In the genomic region with DNA sequence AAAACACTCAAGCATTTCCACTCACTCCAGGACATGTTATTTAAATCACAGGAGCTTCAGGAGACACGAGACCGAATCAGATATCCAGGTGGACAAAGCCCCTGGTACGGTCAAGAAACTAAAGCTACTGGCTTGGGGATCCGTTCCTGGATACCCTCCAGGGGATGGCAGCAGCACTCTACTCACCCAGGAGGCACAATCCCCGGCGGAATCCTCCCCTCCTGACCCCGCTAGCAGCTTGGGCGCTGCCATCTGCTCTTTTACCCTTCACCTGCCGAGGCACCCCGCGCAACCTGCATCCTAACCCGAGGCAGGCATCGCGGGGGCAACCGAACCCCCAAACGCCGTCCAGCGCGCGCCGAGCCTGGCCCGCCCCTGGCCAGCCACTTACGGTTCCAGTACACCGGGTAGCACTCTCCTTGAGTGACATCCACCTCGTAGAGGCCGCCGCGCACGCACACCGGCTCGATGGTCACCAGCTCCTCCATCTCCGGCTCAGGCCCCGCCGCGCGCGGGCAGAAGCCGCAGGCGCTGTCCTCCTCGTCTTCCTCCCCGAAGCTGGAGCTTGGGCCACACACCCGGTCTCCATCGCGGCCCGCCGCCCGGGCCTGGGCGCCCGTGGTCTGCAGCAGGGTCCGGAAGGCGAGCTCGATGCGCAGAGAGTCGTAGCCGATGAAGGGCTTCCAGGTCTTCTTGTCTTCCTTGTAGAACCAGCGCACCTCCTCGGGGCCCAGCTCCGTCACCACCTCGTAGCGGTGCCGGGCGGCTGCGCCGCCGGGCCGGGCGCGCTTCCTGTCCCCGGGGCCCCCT, we compare ENCODE assay signal across 8 mouse cellular contexts. TPM values are rescaled to one million over a fixed set of nuclear protein-coding genes. Genes with fewer than 3 reads are reported as not detected.
DNase-seq lines count a peak whose midpoint lies in the region; ATAC-seq and TF ChIP-seq lines count a peak whose summit lies in the region.

No protein-coding gene starts in this region.

- peak overlapping the region; percentile 77 for H3K4me2 ChIP-seq in forebrain, postnatal 0 days (ENCODE audit: low read depth)
- H3K4me2 ChIP-seq in lung, postnatal 0 days (replicated peaks; ENCODE audit: low read depth, low read length) = peak overlapping the region; percentile 98

- peak overlapping the region; percentile 87 to 88 for H3K4me3 ChIP-seq in ES-E14 (ENCODE audit: insufficient read depth in 1 of 2, low read depth in 1 of 2, low read length in 2 of 2, poor library complexity in 1 of 2, severe bottlenecking in 1 of 2)
- peak overlapping the region; percentile 76 for H3K4me3 ChIP-seq in cerebellum, adult 2 months (replicated peaks; ENCODE audit: insufficient read depth, low read depth, low read length)
- peak overlapping the region; percentile 91 for H3K4me3 ChIP-seq in forebrain, postnatal 0 days (ENCODE audit: low read depth, low read length)
- peak overlapping the region; percentile 83 for H3K4me3 ChIP-seq in lung, postnatal 0 days (ENCODE audit: low read depth, low read length)

- H3K4me1 ChIP-seq in ES-E14 (ENCODE audit: control insufficient read depth in 2 of 2, insufficient read depth in 2 of 2, low read length in 2 of 2, poor library complexity in 1 of 2) = peaks cover 2 to 4% of the 10 kb centered on the region in 2 experiments; a peak in 2 of 4 replicates
- peaks cover 11% of the 10 kb centered on the region for H3K4me1 ChIP-seq in cerebellum, adult 2 months (ENCODE audit: control insufficient read depth, insufficient read depth, low read length)
- peaks cover 11% of the 10 kb centered on the region; the same call in 1 of the 2 replicates for H3K4me1 ChIP-seq in forebrain, postnatal 0 days (ENCODE audit: insufficient read depth)
- peaks cover 16% of the 10 kb centered on the region; the same call in 1 of the 2 replicates for H3K4me1 ChIP-seq in lung, postnatal 0 days (ENCODE audit: insufficient read depth, low read depth, low read length)

- WGBS in cerebellum, adult 2 months = under 1% methylated on average over 68 of the region's 69 CpGs
- under 1% methylated on average over 64 of the region's 69 CpGs for WGBS in forebrain, postnatal 0 days
- under 1% methylated on average over 49 of the region's 69 CpGs for WGBS in lung, postnatal 0 days

- no peak for TF ChIP-seq EP300 in lung, postnatal 0 days (IDR thresholded peaks at IDR 0.05)

- no peaks in the 10 kb centered on the region for H3K27me3 ChIP-seq in cerebellum, adult 2 months (ENCODE audit: control insufficient read depth, insufficient read depth, low read length)
- no peaks in the 10 kb centered on the region for H3K27me3 ChIP-seq in forebrain, postnatal 0 days (ENCODE audit: insufficient read depth, low read length)
- H3K27me3 ChIP-seq in lung, postnatal 0 days (replicated peaks; ENCODE audit: insufficient read depth, low read length) = no peaks in the 10 kb centered on the region

- in situ Hi-C loops in ES-E14 (cut with MboI; ENCODE audit: low sequenced_read_pairs in 2 of 2, unreplicated experiment in 2 of 2) = no loop called here

- H3K36me3 ChIP-seq in ES-E14 (ENCODE audit: control insufficient read depth, insufficient read depth, low read length, poor library complexity, severe bottlenecking) = no peaks in the 10 kb centered on the region
- no peaks in the 10 kb centered on the region for H3K36me3 ChIP-seq in forebrain, postnatal 0 days (ENCODE audit: insufficient read depth)
- no peaks in the 10 kb centered on the region for H3K36me3 ChIP-seq in lung, postnatal 0 days (ENCODE audit: insufficient read depth, low read length)

- H3K9me3 ChIP-seq in ES-E14 (ENCODE audit: control insufficient read depth, insufficient read depth, low read depth, low read length) = no peaks in the 10 kb centered on the region
- H3K9me3 ChIP-seq in forebrain, postnatal 0 days (ENCODE audit: low read length) = no peaks in the 10 kb centered on the region
- no peaks in the 10 kb centered on the region for H3K9me3 ChIP-seq in lung, postnatal 0 days (ENCODE audit: low read length)

- peak; percentile 15 for DNase-seq in ES-E14 (ENCODE audit: low read depth, low spot score)
- peak; percentile 66 to 76 for DNase-seq in cerebellum, adult 2 months
- peak; percentile 70 for DNase-seq in forebrain, postnatal 0 days
- peak; percentile 53 for DNase-seq in heart, postnatal 4 days
- peak; percentile 37 to 42 for DNase-seq in layer of hippocampus, adult 8-10 months (ENCODE audit: low spot score in 2 of 2)
- DNase-seq in lung, postnatal 0 days (ENCODE audit: low spot score) = peak; percentile 47
- peak; percentile 56 for DNase-seq in ovary, postnatal 36 days (ENCODE audit: low spot score)
- DNase-seq in thymus, postnatal 25 days = peak; percentile 66

- TF ChIP-seq POLR2A in cerebellum, adult 2 months (IDR thresholded peaks at IDR 0.05; ENCODE audit: borderline replicate concordance, insufficient read depth, low read length) = no peak

- no peak overlapping the region for H3K27ac ChIP-seq in ES-E14 (ENCODE audit: insufficient read depth, low read depth, low read length, poor library complexity, severe bottlenecking)
- H3K27ac ChIP-seq in cerebellum, adult 2 months (ENCODE audit: insufficient read depth, low read length) = peak overlapping the region; percentile 92
- peak overlapping the region; percentile 93 for H3K27ac ChIP-seq in forebrain, postnatal 0 days (ENCODE audit: low read depth, low read length)
- H3K27ac ChIP-seq in lung, postnatal 0 days (ENCODE audit: low read length) = peak overlapping the region; percentile 84

- peak; percentile 62 for ATAC-seq in forebrain, postnatal 0 days
- peak; percentile 24 for ATAC-seq in lung, postnatal 0 days

- H3K9ac ChIP-seq in ES-E14 (ENCODE audit: insufficient read depth, low read depth, low read length, poor library complexity, severe bottlenecking) = peak overlapping the region; percentile 88
- peak overlapping the region; percentile 82 for H3K9ac ChIP-seq in forebrain, postnatal 0 days
- H3K9ac ChIP-seq in lung, postnatal 0 days (replicated peaks; ENCODE audit: low read depth) = peak overlapping the region; percentile 50

- TF ChIP-seq CTCF in cerebellum, adult 2 months (IDR thresholded peaks at IDR 0.05; ENCODE audit: borderline replicate concordance, insufficient read depth, low read depth, low read length) = no peak
- peak; percentile 31; the same call in 1 of the 2 replicates for TF ChIP-seq CTCF in forebrain, postnatal 0 days (IDR thresholded peaks at IDR 0.05; ENCODE audit: low read depth)
- TF ChIP-seq CTCF in lung, postnatal 0 days (IDR thresholded peaks at IDR 0.05) = peak; percentile 43

TF ChIP-seq in ES-E14, 5 proteins besides CTCF, POLR2A, EP300 and RAD21:
- TF ChIP-seq ZNF384 (IDR thresholded peaks at IDR 0.05; ENCODE audit: low read depth, low read length) (no peak), MAFK (IDR thresholded peaks at IDR 0.05; ENCODE audit: insufficient read depth, low read depth, low read length) (no peak), ZC3H11A (IDR thresholded peaks at IDR 0.05; ENCODE audit: borderline replicate concordance, low read depth, low read length) (no peak), CHD2 (IDR thresholded peaks at IDR 0.05; ENCODE audit: low read depth, low read length) (no peak), HCFC1 (IDR thresholded peaks at IDR 0.05; ENCODE audit: borderline replicate concordance, insufficient read depth, low read length) (no peak)

RNA-seq across cellular contexts. Expression of gene Ddhd1, which starts 0.9 kb away (rescaled TPM):
- total RNA-seq in ES-E14 (2012; rRNA removed) = 12.4 and 14.3 TPM in 2 replicates
- polyA plus RNA-seq in cerebellum, adult 2 months (2012; rRNA removed) = 61.5 and 66.3 TPM in 2 replicates
- total RNA-seq in forebrain, postnatal 0 days (2014; rRNA removed) = 46.7 and 50.1 TPM in 2 replicates
- polyA plus RNA-seq in forebrain, postnatal 0 days (2015; fragmentation: Nextera tagmentation; extraction: Ambion mirVana) = 7.2 and 12.0 TPM in 2 replicates
- 10 to 100 TPM; 17.7 to 19.8 TPM for total RNA-seq in heart, postnatal 4 days (2021)
- total RNA-seq in layer of hippocampus, adult 8-10 months (2022) = 10 to 100 TPM; 81.4 to 86.2 (median 83.9) TPM
- polyA plus RNA-seq in lung, postnatal 0 days (2015; fragmentation: Nextera tagmentation; extraction: Ambion mirVana) = 7.5 and 8.0 TPM in 2 replicates

Comparison
In these comparisons a context has a peak if more than half of its experiments do, and no peak if none do; other contexts are left out.
1. DNase-seq: peak in every context shown above with its lines; median percentile 71 in cerebellum, adult 2 months; 70 in forebrain, postnatal 0 days; 66 in thymus, postnatal 25 days; 56 in ovary, postnatal 36 days; 53 in heart, postnatal 4 days; 47 in lung, postnatal 0 days; 40 in layer of hippocampus, adult 8-10 months; 15 in ES-E14.